Mouse (Mus musculus) brown adipose tissue, adult 24 weeks (tissue): Measurements from ENCODE around the gene Dcst2. TPM values are rescaled to one million over a fixed set of nuclear protein-coding genes. Genes with fewer than 3 reads are reported as not detected.

Experiments
- H3K27ac ChIP-seq: fragments of 200-500 bp; replicated peaks from 2 replicates; pipeline ENCODE4 v1.5.1; 2012; ENCODE audit warnings: low read depth, mild to moderate bottlenecking, low read length
- H3K4me1 ChIP-seq: fragments of 200-500 bp; 2 replicates; pipeline ENCODE4 v1.6.1; 2012; ENCODE audit warnings: low read length, mixed read lengths; ENCODE audit not compliant: control insufficient read depth, insufficient read depth, insufficient read length
- H3K4me3 ChIP-seq: fragments of 200-500 bp; 2 replicates; pipeline ENCODE4 v1.5.1; 2012; ENCODE audit warnings: low read depth, mild to moderate bottlenecking, low read length, moderate library complexity; ENCODE audit not compliant: insufficient read depth
- polyA plus RNA-seq: library from polyadenylated mRNA; stranded (reverse); fragments of >200 nt; gene quantifications from 2 replicates; pipeline ENCODE4 v1.2.4, GENCODE M21; 2012; ENCODE audit not compliant: missing spikeins, insufficient read depth, insufficient read length

Gene Dcst2
- polyA plus RNA-seq, 1 experiment = 1.2 TPM

GRCm38 (mm10) chr3:89341794-89342193 lies 20.0 kb upstream of the Dcst2 start:
- Histone ChIP-seq H3K27ac (no peak overlapping the region), H3K4me1 (peaks cover 2% of the 10 kb centered on the region; the same call in 1 of the 2 replicates), H3K4me3 (no peak overlapping the region)

DNA sequence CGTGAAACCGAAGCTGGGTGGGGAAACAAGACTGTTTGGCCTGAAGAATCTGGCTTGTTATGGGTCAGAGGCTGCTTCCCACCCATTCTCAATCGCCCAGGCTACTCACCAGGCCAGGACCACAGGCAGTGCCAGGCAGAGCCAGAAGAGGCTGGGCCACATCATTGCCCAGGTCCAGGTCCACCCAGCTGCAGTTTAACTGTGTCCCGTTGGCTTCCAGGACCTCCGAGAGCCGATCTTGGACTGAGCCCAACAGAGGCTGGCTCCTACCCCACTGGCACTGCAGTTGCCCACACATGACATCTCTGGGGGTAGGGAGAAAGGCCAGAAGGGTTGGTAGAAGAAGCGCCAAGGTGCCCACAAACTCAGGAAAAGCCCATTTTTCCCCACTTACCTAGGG lies 18.5 kb upstream of the Dcst2 start:
- H3K27ac ChIP-seq = no peak overlapping the region
- peaks cover 7% of the 10 kb centered on the region; the same call in 1 of the 2 replicates for H3K4me1 ChIP-seq
- no peak overlapping the region for H3K4me3 ChIP-seq

- Histone ChIP-seq H3K4me3 (peak overlapping the region; percentile 25; the same call in 1 of the 2 replicates), H3K27ac (peak overlapping the region; percentile 97), H3K4me1 (peaks cover 7% of the 10 kb centered on the region; the same call in 1 of the 2 replicates)
Observed at GRCm38 (mm10) chr3:89346815-89347540, 14.8 kb upstream of the Dcst2 start.

DNA sequence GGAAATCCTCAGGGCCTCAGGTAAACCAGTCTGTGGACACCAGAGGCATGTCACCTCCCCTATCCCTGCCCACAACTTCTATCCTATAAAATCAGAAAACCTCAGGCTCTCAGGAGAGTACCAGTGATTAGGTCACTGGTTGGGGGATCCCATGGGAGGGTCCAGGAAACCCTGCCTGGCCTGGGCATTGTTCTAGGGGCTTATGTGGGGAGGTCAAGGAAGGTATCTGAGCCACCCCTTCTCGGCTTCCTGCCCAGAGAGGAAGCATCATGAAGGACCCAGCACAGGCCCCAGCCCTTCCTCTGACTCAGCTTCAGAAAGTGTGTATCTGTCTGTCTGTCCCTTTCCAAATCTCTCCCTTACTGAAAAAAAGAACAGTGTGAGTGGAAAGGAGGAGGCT lies 13.9 kb upstream of the Dcst2 start:
- peak overlapping the region; percentile 97 for H3K27ac ChIP-seq
- peaks cover 7% of the 10 kb centered on the region; the same call in 1 of the 2 replicates for H3K4me1 ChIP-seq
- H3K4me3 ChIP-seq = peak overlapping the region; percentile 81

DNA sequence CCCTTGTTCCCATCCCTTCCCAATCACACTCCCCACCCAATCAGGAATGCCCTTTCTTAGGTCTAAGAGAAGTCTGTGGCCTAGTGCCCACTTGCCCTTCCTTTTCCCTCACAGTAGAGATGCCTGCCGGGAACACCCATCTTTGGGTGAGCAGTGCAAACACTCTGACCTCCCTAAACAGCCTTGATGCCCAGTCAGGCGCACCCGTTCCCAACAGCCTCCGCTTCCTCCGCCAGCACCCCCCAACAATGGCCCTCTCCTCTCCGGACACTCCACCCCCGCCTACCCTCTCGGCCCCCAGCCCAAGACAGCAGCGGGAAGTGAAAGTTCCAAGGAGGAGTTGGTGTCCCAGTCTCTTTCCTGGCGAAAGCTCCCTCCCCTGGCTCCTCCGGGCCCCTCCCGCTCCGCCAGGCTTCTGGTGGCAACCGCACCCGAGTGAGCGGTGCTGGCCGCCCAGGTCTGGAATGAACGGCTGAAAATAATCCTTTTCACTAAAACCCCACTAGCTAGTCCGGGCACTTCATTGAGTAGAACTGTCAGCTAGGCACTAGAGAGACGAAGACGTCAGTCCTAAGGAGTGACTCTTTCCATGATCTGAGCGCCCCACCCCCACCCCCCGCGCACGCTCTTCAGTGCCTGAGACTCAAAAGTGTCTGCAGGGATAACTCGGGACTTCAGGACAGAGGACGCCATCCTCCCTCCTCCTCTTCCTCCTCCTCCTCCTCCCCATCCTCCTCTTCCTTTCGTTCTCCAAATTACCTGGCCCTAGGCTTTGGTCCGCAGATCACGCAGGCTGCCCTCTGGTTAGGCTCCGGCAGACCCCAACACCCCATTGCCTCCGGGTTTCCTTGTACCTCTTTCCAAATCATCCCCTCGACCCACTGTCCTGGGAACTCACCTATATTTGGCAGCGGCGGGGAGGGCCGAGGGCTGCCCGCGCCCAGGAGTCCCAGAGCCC lies 12.6 kb upstream of the Dcst2 start:
- H3K4me1 ChIP-seq = peaks cover 7% of the 10 kb centered on the region; the same call in 1 of the 2 replicates
- H3K4me3 ChIP-seq = peak overlapping the region; percentile 81
- peak overlapping the region; percentile 97 for H3K27ac ChIP-seq

DNA sequence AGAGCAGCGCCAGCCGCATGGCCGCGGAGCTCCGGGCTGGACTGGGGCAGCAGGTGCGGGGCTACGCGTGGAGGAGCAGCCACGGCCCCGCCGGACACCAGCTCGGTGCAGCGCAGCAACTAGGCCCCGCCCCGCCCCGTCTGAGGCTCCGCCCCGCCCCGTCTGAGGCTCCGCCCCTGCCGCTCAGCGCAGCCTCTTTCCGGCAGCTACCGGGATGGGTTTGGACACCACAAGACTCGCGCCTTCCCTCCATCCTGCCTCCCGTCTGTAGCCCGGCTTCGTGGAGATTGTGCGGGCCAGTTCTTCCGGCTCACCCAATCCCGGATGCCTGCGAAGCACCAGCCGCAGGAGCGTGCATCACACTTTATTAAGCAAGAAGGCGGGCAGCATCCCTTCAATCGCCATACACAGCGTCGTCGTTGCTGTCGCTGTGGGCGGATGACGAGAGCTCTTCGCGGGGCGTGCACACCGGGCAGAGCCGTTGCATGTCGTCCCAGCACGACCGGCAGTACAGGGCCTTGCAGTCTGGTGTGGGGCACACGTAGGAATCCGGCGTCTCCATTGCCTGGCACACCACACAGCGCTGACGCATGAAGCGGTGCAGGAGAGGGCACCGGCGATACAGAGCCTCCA lies 11.8 kb upstream of the Dcst2 start, which contains the start of gene Adam15:
Gene Adam15, minus strand, starts transcription at position 128 of the 633 bp plus-strand sequence.
- Histone ChIP-seq H3K27ac (peak within 1 kb of the TSS; percentile 97), H3K4me1 (peaks cover 7% of the 10 kb centered on the region; the same call in 1 of the 2 replicates), H3K4me3 (peak within 1 kb of the TSS; percentile 81)

GRCm38 (mm10) chr3:89351271-89351670 lies 10.5 kb upstream of the Dcst2 start:
- Histone ChIP-seq H3K4me3 (no peak overlapping the region), H3K4me1 (peaks cover 7% of the 10 kb centered on the region; the same call in 1 of the 2 replicates), H3K27ac (no peak overlapping the region)

GRCm38 (mm10) chr3:89354816-89355511 lies 6.8 kb upstream of the Dcst2 start:
- peak overlapping the region; percentile 11; the same call in 1 of the 2 replicates for H3K27ac ChIP-seq
- no peaks in the 10 kb centered on the region for H3K4me1 ChIP-seq
- H3K4me3 ChIP-seq = no peak overlapping the region

DNA sequence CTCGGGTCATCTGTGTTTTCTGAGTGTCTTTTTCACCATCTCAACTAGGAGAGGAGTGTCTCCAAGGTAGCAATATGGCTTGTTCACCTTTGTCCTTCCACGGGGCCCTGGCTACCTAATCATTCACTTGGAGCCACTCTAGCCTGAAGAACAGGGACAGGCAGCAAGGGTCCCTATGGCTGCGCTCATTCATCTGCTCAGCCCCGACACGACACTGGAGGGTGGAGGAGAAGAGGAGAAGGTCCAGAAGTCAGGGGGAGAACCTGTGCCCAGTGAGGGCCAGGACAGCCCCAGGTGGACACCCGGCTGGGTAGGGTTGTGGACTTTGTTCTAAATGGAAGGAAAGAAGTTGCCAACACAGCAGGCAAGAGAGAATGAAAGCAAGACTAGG lies 6.3 kb upstream of the Dcst2 start:
- H3K4me3 ChIP-seq = no peak overlapping the region
- no peaks in the 10 kb centered on the region for H3K4me1 ChIP-seq
- peak overlapping the region; percentile 11; the same call in 1 of the 2 replicates for H3K27ac ChIP-seq

- Histone ChIP-seq H3K4me1 (no peaks in the 10 kb centered on the region), H3K4me3 (no peak overlapping the region), H3K27ac (no peak overlapping the region)
Observed at GRCm38 (mm10) chr3:89356029-89356428, 5.7 kb upstream of the Dcst2 start.

- H3K4me3 ChIP-seq = no peak overlapping the region
- H3K4me1 ChIP-seq = no peaks in the 10 kb centered on the region
Observed at GRCm38 (mm10) chr3:89359630-89360029, 2.1 kb upstream of the Dcst2 start.

GRCm38 (mm10) chr3:89360237-89360636 lies 1.5 kb upstream of the Dcst2 start:
- H3K4me1 ChIP-seq = no peaks in the 10 kb centered on the region
- H3K4me3 ChIP-seq = no peak overlapping the region
- H3K27ac ChIP-seq = no peak overlapping the region

More at GRCm38 (mm10) chr3:89359630-89360029, 2.1 kb upstream of the Dcst2 start:
- H3K27ac ChIP-seq = no peak overlapping the region

- no peak overlapping the region for H3K4me3 ChIP-seq
- no peak overlapping the region for H3K27ac ChIP-seq
- H3K4me1 ChIP-seq = peaks cover 9% of the 10 kb centered on the region
Observed at GRCm38 (mm10) chr3:89364631-89365030, 2.9 kb downstream of the Dcst2 start.

DNA sequence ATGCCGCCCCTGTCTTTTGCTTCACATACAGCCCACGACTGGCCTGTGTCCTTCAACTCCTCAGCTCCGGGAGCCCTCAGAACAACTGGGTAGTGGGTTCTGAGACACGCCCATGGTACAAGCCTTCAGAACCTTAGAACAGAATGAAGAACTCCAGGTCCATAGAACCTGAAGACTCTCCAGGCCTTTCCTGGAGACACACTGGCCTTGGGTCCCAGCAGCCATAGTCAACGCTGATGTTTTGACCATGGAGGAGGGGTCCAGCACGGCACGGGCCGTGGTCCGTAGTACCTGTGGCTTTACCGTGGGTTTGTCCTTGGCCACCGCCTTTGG lies 3.3 kb downstream of the Dcst2 start, which contains the start of gene Dcst1:
Gene Dcst1, minus strand, starts transcription at position 101 of the 333 bp plus-strand sequence.
- H3K4me1 ChIP-seq = peaks cover 9% of the 10 kb centered on the region
- H3K4me3 ChIP-seq = no peak within 1 kb of the TSS
- no peak within 1 kb of the TSS for H3K27ac ChIP-seq
